Mouse (Mus musculus): ENCODE measurements around the gene Onecut1.

The Onecut1 gene

GRCm38 (mm10) chr9:74911430-74911829, 49.7 kb downstream of the Onecut1 start:
- no peak for DNase-seq (ENCODE audit: low spot score in 2 of 2)

GRCm38 (mm10) chr9:74911919-74912318, 50.2 kb downstream of the Onecut1 start:
- DNase-seq (ENCODE audit: low spot score in 2 of 2) = no peak

GRCm38 (mm10) chr9:74912619-74913376, 51.1 kb downstream of the Onecut1 start:
- DNase-seq (ENCODE audit: low spot score in 2 of 2) = no peak

- DNase-seq (ENCODE audit: low spot score in 2 of 2) = no peak
Observed at GRCm38 (mm10) chr9:74915611-74916010, 53.9 kb downstream of the Onecut1 start.

GRCm38 (mm10) chr9:74920450-74920849, 58.7 kb downstream of the Onecut1 start:
- no peak for DNase-seq (ENCODE audit: low spot score in 2 of 2)

- no peak for DNase-seq (ENCODE audit: low spot score in 2 of 2)
Observed at GRCm38 (mm10) chr9:74921422-74921821, 59.7 kb downstream of the Onecut1 start.

- no peak for DNase-seq (ENCODE audit: low spot score in 2 of 2)
Observed at GRCm38 (mm10) chr9:74922884-74923283, 61.2 kb downstream of the Onecut1 start.

GRCm38 (mm10) chr9:74923291-74923977, 61.7 kb downstream of the Onecut1 start:
- no peak for DNase-seq (ENCODE audit: low spot score in 2 of 2)

- DNase-seq (ENCODE audit: low spot score in 2 of 2) = no peak
Observed at GRCm38 (mm10) chr9:74925220-74925769, 63.6 kb downstream of the Onecut1 start.

GRCm38 (mm10) chr9:74929981-74930423, 68.3 kb downstream of the Onecut1 start:
- no peak for DNase-seq (ENCODE audit: low spot score in 2 of 2)

GRCm38 (mm10) chr9:74930653-74931052, 68.9 kb downstream of the Onecut1 start:
- no peak for DNase-seq (ENCODE audit: low spot score in 2 of 2)

- no peak for DNase-seq (ENCODE audit: low spot score in 2 of 2)
Observed at GRCm38 (mm10) chr9:74935289-74935688, 73.6 kb downstream of the Onecut1 start.

GRCm38 (mm10) chr9:74937761-74938160, 76.0 kb downstream of the Onecut1 start:
- DNase-seq (ENCODE audit: low spot score in 2 of 2) = no peak

GRCm38 (mm10) chr9:74938670-74939534, 77.2 kb downstream of the Onecut1 start:
- DNase-seq (ENCODE audit: low spot score in 2 of 2) = no peak
